Mouse (Mus musculus): ENCODE data around the gene Bpifa3.
"Not testable (repeated sequence)": the region's sequence is repeated elsewhere in the genome, so short reads cannot be mapped to it uniquely, and the experiment has no call there.

Gene Bpifa3

GRCm38 (mm10) chr2:154130120-154130519 lies at the start of gene Bpifa3:
TSS of gene Bpifa3 (plus strand) at chr2:154130336.
- no peak for DNase-seq (ENCODE audit: low read depth, low spot score)

- DNase-seq (ENCODE audit: low read depth, low spot score): no peak
These were observed 32.4 kb upstream of the Bpifa3 start for GRCm38 (mm10) chr2:154097734-154098133.

GRCm38 (mm10) chr2:154117381-154117780 lies 12.8 kb upstream of the Bpifa3 start:
- no peak for DNase-seq (ENCODE audit: low read depth, low spot score)

GRCm38 (mm10) chr2:154142580-154142979 lies 12.4 kb downstream of the Bpifa3 start, which contains the start of gene Bpifa1:
TSS of gene Bpifa1 (plus strand) at chr2:154142880.
- no peak for DNase-seq (ENCODE audit: low read depth, low spot score)

GRCm38 (mm10) chr2:154143735-154144134 lies 13.6 kb downstream of the Bpifa3 start:
- DNase-seq (ENCODE audit: low read depth, low spot score): no peak

GRCm38 (mm10) chr2:154147496-154147895 lies 17.4 kb downstream of the Bpifa3 start:
- DNase-seq (ENCODE audit: low read depth, low spot score): no peak

- peak; percentile 43 for DNase-seq (ENCODE audit: low read depth, low spot score)
These were observed 28.3 kb downstream of the Bpifa3 start for GRCm38 (mm10) chr2:154158433-154158832.

- DNase-seq (ENCODE audit: low read depth, low spot score): no peak
These were observed 32.2 kb downstream of the Bpifa3 start, which contains the start of gene Bpifa5 for GRCm38 (mm10) chr2:154162307-154162706. TSS of gene Bpifa5 (plus strand) at chr2:154162607.

- no peak for DNase-seq (ENCODE audit: low read depth, low spot score)
These were observed 33.2 kb downstream of the Bpifa3 start for GRCm38 (mm10) chr2:154163306-154163705.

- DNase-seq (ENCODE audit: low read depth, low spot score): no peak
These were observed 39.0 kb downstream of the Bpifa3 start for GRCm38 (mm10) chr2:154169172-154169571.

GRCm38 (mm10) chr2:154171621-154172020 lies 41.5 kb downstream of the Bpifa3 start:
- no peak for DNase-seq (ENCODE audit: low read depth, low spot score)

GRCm38 (mm10) chr2:154173313-154173712 lies 43.2 kb downstream of the Bpifa3 start:
- DNase-seq (ENCODE audit: low read depth, low spot score): no peak

GRCm38 (mm10) chr2:154181900-154182299 lies 51.8 kb downstream of the Bpifa3 start:
- DNase-seq (ENCODE audit: low read depth, low spot score): not testable (repeated sequence)

GRCm38 (mm10) chr2:154183061-154183460 lies 52.9 kb downstream of the Bpifa3 start:
- not testable (repeated sequence) for DNase-seq (ENCODE audit: low read depth, low spot score)

- DNase-seq (ENCODE audit: low read depth, low spot score): no peak
These were observed 55.2 kb downstream of the Bpifa3 start for GRCm38 (mm10) chr2:154185319-154185718.

- DNase-seq (ENCODE audit: low read depth, low spot score): no peak
These were observed 55.6 kb downstream of the Bpifa3 start for GRCm38 (mm10) chr2:154185748-154186147.

- peak; percentile 70 for DNase-seq (ENCODE audit: low read depth, low spot score)
These were observed 57.3 kb downstream of the Bpifa3 start for GRCm38 (mm10) chr2:154187468-154187867.
